Mouse (Mus musculus): ENCODE measurements around the gene Lgmn. TPM values are rescaled to one million over a fixed set of nuclear protein-coding genes. Genes with fewer than 3 reads are reported as not detected.

Lgmn gene
- total and polyA plus RNA-seq, 3 experiments, result 2.2 to 8.0 TPM; not detected in 1

- TF ChIP-seq JUND (IDR thresholded peaks at IDR 0.05; ENCODE audit: low read depth, low read length), result peak; percentile 60
- TF ChIP-seq ZKSCAN1 (IDR thresholded peaks at IDR 0.05; ENCODE audit: low read depth, low read length), result no peak
- peak; percentile 86 for TF ChIP-seq ZMIZ1 (IDR thresholded peaks at IDR 0.05; ENCODE audit: low read depth, low read length)
- peak; percentile 93 for TF ChIP-seq TBP (IDR thresholded peaks at IDR 0.05; ENCODE audit: low read depth, low read length)
- peak; percentile 70; the same call in 1 of the 2 replicates for TF ChIP-seq POLR2AphosphoS2 (IDR thresholded peaks at IDR 0.05; ENCODE audit: low read length)
- TF ChIP-seq RCOR1 (IDR thresholded peaks at IDR 0.05; ENCODE audit: low read depth, low read length), result peak; percentile 67; the same call in 1 of the 2 replicates
- no peak for TF ChIP-seq NRF1 (IDR thresholded peaks at IDR 0.05; ENCODE audit: insufficient read depth, low read depth, low read length, poor library complexity, severe bottlenecking)
- TF ChIP-seq MYB (IDR thresholded peaks at IDR 0.05; ENCODE audit: low read depth, low read length), result peak; percentile 94
- no peak for TF ChIP-seq KAT2A (conservative IDR thresholded peaks at IDR 0.05; ENCODE audit: low read depth, low read length)
- no peak for TF ChIP-seq CHD1 (IDR thresholded peaks at IDR 0.05; ENCODE audit: low read depth, low read length)
- TF ChIP-seq GATA1 (IDR thresholded peaks at IDR 0.05; ENCODE audit: low read depth, low read length), result peak; percentile 86
- TF ChIP-seq TCF12 (IDR thresholded peaks at IDR 0.05; ENCODE audit: low read depth, low read length), result peak; percentile 93
- TF ChIP-seq MAZ (IDR thresholded peaks at IDR 0.05; ENCODE audit: low read depth, low read length), result peak; percentile 96; the same call in 1 of the 2 replicates
- TF ChIP-seq SIN3A (IDR thresholded peaks at IDR 0.05; ENCODE audit: low read length), result peak; percentile 91
- TF ChIP-seq ELF1 (IDR thresholded peaks at IDR 0.05; ENCODE audit: low read depth, low read length), result 0 out of 2 replicates have a peak, but pooled peaks have one; percentile 9
- no peak for TF ChIP-seq ZNF384 (IDR thresholded peaks at IDR 0.05; ENCODE audit: low read depth, low read length)
- peak; percentile 55; the same call in 1 of the 2 replicates for TF ChIP-seq MAX (IDR thresholded peaks at IDR 0.05; ENCODE audit: low read length)
- no peak for TF ChIP-seq CTCF (IDR thresholded peaks at IDR 0.05 in 2 of 3, conservative IDR thresholded peaks at IDR 0.05 in 1 of 3; ENCODE audit: control insufficient read depth in 1 of 3, insufficient read depth in 1 of 3, low read depth in 2 of 3, low read length in 3 of 3, poor library complexity in 1 of 3, severe bottlenecking in 1 of 3)
- no peak; the same call in 1 of the 2 replicates for TF ChIP-seq UBTF (IDR thresholded peaks at IDR 0.05; ENCODE audit: borderline replicate concordance, insufficient read depth, low read depth, low read length)
Observed at GRCm38 (mm10) chr12:102354126-102354984, 85.3 kb downstream of the Lgmn start (continued).

- Histone ChIP-seq H3K27me3 (ENCODE audit: control insufficient read depth in 1 of 2, insufficient read depth in 2 of 2, low read length in 2 of 2) (no peaks in the 10 kb centered on the region), H3K9me3 (replicated peaks; ENCODE audit: insufficient read depth, low read length) (no peaks in the 10 kb centered on the region), H3K27ac (ENCODE audit: control insufficient read depth, low read depth, low read length) (no peak overlapping the region), H3K4me1 (ENCODE audit: control insufficient read depth in 1 of 2, insufficient read depth in 2 of 2, low read length in 2 of 2) (peaks cover 6 to 19% of the 10 kb centered on the region in 2 experiments), H3K9ac (ENCODE audit: control insufficient read depth, low read depth, low read length, poor library complexity, severe bottlenecking) (no peak overlapping the region), H3K79me2 (ENCODE audit: control insufficient read depth, insufficient read depth, low read length, poor library complexity) (peaks cover 14% of the 10 kb centered on the region), H3K4me3 (ENCODE audit: control insufficient read depth in 1 of 2, insufficient read depth in 1 of 2, low read depth in 2 of 2, low read length in 2 of 2) (no peak overlapping the region), H3K36me3 (ENCODE audit: control insufficient read depth in 1 of 2, insufficient read depth in 2 of 2, low read length in 2 of 2) (peaks cover 0 to 12% of the 10 kb centered on the region in 2 experiments; a peak in 2 of 4 replicates)
- TF ChIP-seq UBTF (IDR thresholded peaks at IDR 0.05; ENCODE audit: borderline replicate concordance, insufficient read depth, low read depth, low read length) (no peak), USF1 (IDR thresholded peaks at IDR 0.05; ENCODE audit: low read depth, low read length) (no peak), ZMIZ1 (IDR thresholded peaks at IDR 0.05; ENCODE audit: low read depth, low read length) (no peak), POLR2A (IDR thresholded peaks at IDR 0.05; ENCODE audit: control insufficient read depth in 1 of 2, insufficient read depth in 1 of 2, low read depth in 1 of 2, low read length in 2 of 2, poor library complexity in 1 of 2) (no peak), TAL1 (IDR thresholded peaks at IDR 0.05; ENCODE audit: low read length) (no peak), MEF2A (IDR thresholded peaks at IDR 0.05; ENCODE audit: extremely low read depth, insufficient replicate concordance, low read depth, low read length, poor library complexity, severe bottlenecking) (no peak), CTCF (IDR thresholded peaks at IDR 0.05 in 2 of 3, conservative IDR thresholded peaks at IDR 0.05 in 1 of 3; ENCODE audit: control insufficient read depth in 1 of 3, insufficient read depth in 1 of 3, low read depth in 2 of 3, low read length in 3 of 3, poor library complexity in 1 of 3, severe bottlenecking in 1 of 3) (no peak), MYC (IDR thresholded peaks at IDR 0.05; ENCODE audit: low read depth, low read length) (no peak), EP300 (IDR thresholded peaks at IDR 0.05; ENCODE audit: low read depth in 1 of 2, low read length in 2 of 2) (peak in 1 of 2 experiments; percentile 25; a peak in 1 of 4 replicates)
- no peak for DNase-seq (ENCODE audit: low read depth, low spot score)
Observed at GRCm38 (mm10) chr12:102350997-102351396, 88.6 kb downstream of the Lgmn start.

Measured in MEL (cell line).